Mouse (Mus musculus): ENCODE measurements around the gene Phlda1. TPM values are rescaled to one million over a fixed set of nuclear protein-coding genes. Genes with fewer than 3 reads are reported as not detected.

Phlda1 gene
- 18.1 and 23.2 TPM in 2 replicates for polyA plus RNA-seq (2015; fragmentation: Nextera tagmentation; extraction: Ambion mirVana)

GRCm38 (mm10) chr10:111506101-111506925, at the start of gene Phlda1:
TSS of gene Phlda1 (plus strand) at chr10:111506286.
- WGBS, result under 1% methylated on average over 80 of the region's 94 CpGs
- Histone ChIP-seq H3K4me3 (peak within 1 kb of the TSS; percentile 80), H3K9ac (peak within 1 kb of the TSS; percentile 91), H3K36me3 (ENCODE audit: poor library complexity, severe bottlenecking) (no peaks in the 10 kb centered on the region), H3K4me1 (peaks cover 21% of the 10 kb centered on the region), H3K9me3 (replicated peaks) (no peaks in the 10 kb centered on the region), H3K27ac (peak within 1 kb of the TSS; percentile 91), H3K27me3 (0 out of 2 replicates have a peak, but pooled peaks cover 3% of the 10 kb centered on the region), H3K4me2 (peak within 1 kb of the TSS; percentile 66)
- ATAC-seq, result peak; percentile 90

DNA sequence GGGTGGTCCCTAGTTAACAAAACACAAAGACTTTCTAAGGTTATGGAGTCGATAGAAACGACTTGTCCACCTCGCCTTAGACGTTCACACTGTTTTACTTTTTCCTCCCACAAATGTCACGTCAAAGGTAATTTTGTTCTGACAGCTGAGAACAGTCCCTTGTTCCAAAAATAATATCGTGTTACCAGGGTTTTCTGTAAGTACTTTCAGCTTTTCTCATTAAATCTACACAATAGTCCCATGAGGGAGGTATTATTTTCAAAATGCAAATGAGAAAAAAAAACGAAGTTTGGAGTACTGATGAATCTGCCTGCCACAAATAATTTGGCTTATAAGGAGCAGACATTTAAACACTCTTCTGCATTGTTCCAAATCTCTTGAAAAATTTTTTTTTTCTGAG, 48.0 kb upstream of the Phlda1 start:
- ATAC-seq, result no peak
- Histone ChIP-seq H3K4me2 (no peak overlapping the region), H3K9me3 (replicated peaks) (no peaks in the 10 kb centered on the region), H3K27me3 (no peaks in the 10 kb centered on the region), H3K36me3 (ENCODE audit: poor library complexity, severe bottlenecking) (no peaks in the 10 kb centered on the region), H3K27ac (no peak overlapping the region), H3K9ac (no peak overlapping the region), H3K4me3 (no peak overlapping the region), H3K4me1 (peaks cover 15% of the 10 kb centered on the region; the same call in 1 of the 2 replicates)
- WGBS, result 47% methylated on average over 7 of the region's 7 CpGs

DNA sequence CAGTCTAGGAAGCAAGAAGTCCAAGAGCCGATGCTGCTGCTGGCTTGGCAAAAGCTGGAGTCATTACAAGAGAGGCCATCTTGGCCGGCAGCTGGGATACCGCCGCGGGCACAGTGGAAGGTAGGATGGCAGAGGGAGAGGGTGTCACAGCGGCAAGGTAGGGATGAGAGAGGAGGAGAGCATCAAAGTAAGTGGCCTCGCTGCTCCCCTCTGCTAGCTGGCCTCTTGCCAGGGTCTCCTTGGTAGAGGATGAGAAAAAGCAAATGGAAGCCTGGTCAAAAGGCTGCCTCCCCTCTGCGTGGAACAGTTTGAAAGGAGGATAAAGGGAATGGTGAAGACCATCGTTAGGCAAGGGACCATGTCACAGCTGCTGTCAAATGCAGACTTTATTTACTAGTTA, 47.0 kb upstream of the Phlda1 start:
- no peak for ATAC-seq
- Histone ChIP-seq H3K36me3 (ENCODE audit: poor library complexity, severe bottlenecking) (no peaks in the 10 kb centered on the region), H3K27me3 (no peaks in the 10 kb centered on the region), H3K4me3 (no peak overlapping the region), H3K9me3 (replicated peaks) (no peaks in the 10 kb centered on the region), H3K27ac (no peak overlapping the region), H3K4me1 (peaks cover 15% of the 10 kb centered on the region; the same call in 1 of the 2 replicates), H3K4me2 (no peak overlapping the region), H3K9ac (no peak overlapping the region)
- 50% methylated on average over 9 of the region's 9 CpGs for WGBS

DNA sequence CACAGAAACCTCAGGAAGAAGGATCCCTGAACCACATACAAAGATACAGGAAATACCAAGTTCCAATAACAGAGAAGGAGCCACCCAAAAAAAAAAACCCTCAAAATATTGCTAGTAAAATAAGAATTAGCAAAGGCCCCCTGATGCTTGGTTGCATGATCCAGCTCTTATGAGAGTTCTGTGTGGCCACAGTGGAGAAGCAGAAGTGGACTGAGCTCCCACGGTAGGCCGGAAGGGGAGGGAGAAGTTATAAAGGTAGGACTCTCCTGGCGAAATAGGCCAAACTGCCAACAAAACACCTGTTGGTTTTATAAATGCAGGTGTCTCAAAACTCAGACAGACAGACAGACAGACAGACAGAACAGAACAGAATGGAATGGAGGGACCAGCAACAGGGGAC, 46.2 kb upstream of the Phlda1 start:
- H3K27me3 ChIP-seq, result no peaks in the 10 kb centered on the region
- H3K4me1 ChIP-seq, result peaks cover 15% of the 10 kb centered on the region; the same call in 1 of the 2 replicates
- no peaks in the 10 kb centered on the region for H3K9me3 ChIP-seq (replicated peaks)

DNA sequence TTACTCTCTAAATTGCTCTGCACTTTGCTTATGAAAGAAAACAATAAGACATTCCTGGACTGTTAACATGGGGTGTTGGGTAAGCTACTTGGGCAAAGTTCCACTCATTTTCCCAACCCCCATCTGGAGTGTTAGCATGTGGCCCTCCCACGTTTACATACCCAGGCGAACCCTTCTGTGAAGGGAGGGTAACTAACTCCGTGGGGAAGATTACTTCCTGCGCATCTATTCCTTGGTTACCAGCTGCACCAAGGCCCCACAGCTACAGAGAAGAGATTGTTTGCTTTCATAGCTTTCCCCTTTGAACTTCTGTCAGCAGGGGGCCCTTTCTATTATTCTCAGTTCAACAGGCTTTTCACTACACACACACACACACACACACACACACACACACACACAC, 45.7 kb upstream of the Phlda1 start:
- no peak for ATAC-seq
- Histone ChIP-seq H3K9me3 (replicated peaks) (no peaks in the 10 kb centered on the region), H3K27me3 (no peaks in the 10 kb centered on the region), H3K4me1 (peaks cover 15% of the 10 kb centered on the region; the same call in 1 of the 2 replicates), H3K9ac (no peak overlapping the region), H3K36me3 (ENCODE audit: poor library complexity, severe bottlenecking) (no peaks in the 10 kb centered on the region), H3K4me2 (no peak overlapping the region), H3K4me3 (no peak overlapping the region), H3K27ac (no peak overlapping the region)
- 8% methylated on average over 4 of the region's 4 CpGs for WGBS

More for the DNA sequence above, 46.2 kb upstream of the Phlda1 start:
- H3K4me3 ChIP-seq, result no peak overlapping the region
- no peak for ATAC-seq
- no peaks in the 10 kb centered on the region for H3K36me3 ChIP-seq (ENCODE audit: poor library complexity, severe bottlenecking)
- no peak overlapping the region for H3K4me2 ChIP-seq
- H3K27ac ChIP-seq, result no peak overlapping the region
- WGBS, result 83% methylated on average over 3 of the region's 3 CpGs
- H3K9ac ChIP-seq, result no peak overlapping the region

GRCm38 (mm10) chr10:111464833-111465232, 41.3 kb upstream of the Phlda1 start:
- Histone ChIP-seq H3K4me1 (peaks cover 7% of the 10 kb centered on the region; the same call in 1 of the 2 replicates), H3K4me3 (no peak overlapping the region), H3K9ac (no peak overlapping the region), H3K4me2 (no peak overlapping the region), H3K9me3 (replicated peaks) (no peaks in the 10 kb centered on the region), H3K36me3 (ENCODE audit: poor library complexity, severe bottlenecking) (no peaks in the 10 kb centered on the region), H3K27ac (no peak overlapping the region), H3K27me3 (no peaks in the 10 kb centered on the region)
- WGBS, result 92% methylated on average over 1 of the region's 1 CpGs
- no peak for ATAC-seq

DNA sequence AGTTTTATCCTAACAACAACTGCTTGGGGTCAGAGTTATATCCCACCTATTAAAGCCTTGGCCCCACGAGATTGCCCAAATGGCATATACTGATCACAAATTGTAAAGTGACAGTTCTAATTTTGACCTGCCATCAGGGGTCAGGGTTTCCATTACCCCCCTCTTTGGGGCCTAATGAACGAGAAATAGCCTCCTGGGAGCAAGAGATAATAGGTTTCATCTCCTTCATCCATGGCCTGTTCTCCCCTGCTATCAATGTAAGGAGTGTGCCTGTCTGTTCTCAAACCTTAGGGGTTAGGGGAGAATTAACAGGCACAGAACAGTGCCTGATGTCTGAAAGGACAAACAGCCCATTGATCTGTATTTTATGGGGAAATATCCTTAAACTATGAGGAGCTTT, 40.7 kb upstream of the Phlda1 start:
- H3K4me3 ChIP-seq, result no peak overlapping the region
- WGBS, result 53% methylated on average over 2 of the region's 2 CpGs
- H3K27me3 ChIP-seq, result no peaks in the 10 kb centered on the region
- no peaks in the 10 kb centered on the region for H3K9me3 ChIP-seq (replicated peaks)
- no peak overlapping the region for H3K9ac ChIP-seq
- H3K4me1 ChIP-seq, result peaks cover 1% of the 10 kb centered on the region; the same call in 1 of the 2 replicates
- no peak overlapping the region for H3K27ac ChIP-seq
- ATAC-seq, result no peak
- H3K4me2 ChIP-seq, result no peak overlapping the region
- no peaks in the 10 kb centered on the region for H3K36me3 ChIP-seq (ENCODE audit: poor library complexity, severe bottlenecking)

DNA sequence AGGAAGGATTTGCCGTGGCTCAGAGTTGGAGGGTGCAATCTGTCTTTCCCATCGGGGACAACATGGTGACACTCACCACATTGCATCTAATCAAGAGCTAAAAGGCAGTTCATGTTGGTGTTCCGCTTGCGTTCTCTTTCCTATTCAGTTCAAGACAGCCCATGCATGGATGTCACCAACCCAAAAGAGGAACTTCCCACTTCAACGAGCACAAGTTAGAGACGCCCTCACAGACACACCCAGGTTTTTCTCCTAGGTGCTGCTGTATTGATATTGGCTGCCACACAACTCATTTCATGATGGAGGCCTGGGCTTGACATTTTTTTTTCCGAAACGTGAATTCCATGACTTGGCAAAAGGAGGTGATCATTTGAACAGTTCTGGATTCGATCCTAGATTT, 34.9 kb upstream of the Phlda1 start:
- H3K4me3 ChIP-seq, result no peak overlapping the region
- no peaks in the 10 kb centered on the region for H3K36me3 ChIP-seq (ENCODE audit: poor library complexity, severe bottlenecking)
- WGBS, result 89% methylated on average over 9 of the region's 9 CpGs
- peaks cover 27% of the 10 kb centered on the region for H3K4me1 ChIP-seq
- H3K27ac ChIP-seq, result no peak overlapping the region
- no peak for ATAC-seq
- no peak overlapping the region for H3K9ac ChIP-seq
- H3K4me2 ChIP-seq, result no peak overlapping the region
- H3K27me3 ChIP-seq, result no peaks in the 10 kb centered on the region
- no peaks in the 10 kb centered on the region for H3K9me3 ChIP-seq (replicated peaks)

- no peaks in the 10 kb centered on the region for H3K27me3 ChIP-seq
- H3K36me3 ChIP-seq (ENCODE audit: poor library complexity, severe bottlenecking), result no peaks in the 10 kb centered on the region
- H3K9ac ChIP-seq, result peak within 1 kb of the TSS; percentile 99
- peak within 1 kb of the TSS; percentile 95 for H3K4me3 ChIP-seq
- under 1% methylated on average over 70 of the region's 80 CpGs for WGBS
- no peaks in the 10 kb centered on the region for H3K9me3 ChIP-seq (replicated peaks)
- H3K4me2 ChIP-seq, result peak within 1 kb of the TSS; percentile 71
- peak; percentile 100 for ATAC-seq
- H3K27ac ChIP-seq, result peak within 1 kb of the TSS; percentile 99
- H3K4me1 ChIP-seq, result peaks cover 42% of the 10 kb centered on the region
These were observed 33.2 kb upstream of the Phlda1 start, which contains the start of gene Nap1l1 for GRCm38 (mm10) chr10:111472686-111473510. TSS of gene Nap1l1 (plus strand) at chr10:111473223.

- H3K9ac ChIP-seq, result peak overlapping the region; percentile 99
- WGBS, result under 1% methylated on average over 50 of the region's 58 CpGs
- peak overlapping the region; percentile 95 for H3K4me3 ChIP-seq
- ATAC-seq, result peak; percentile 69
- peaks cover 44% of the 10 kb centered on the region for H3K4me1 ChIP-seq
- H3K27ac ChIP-seq, result peak overlapping the region; percentile 99
- no peaks in the 10 kb centered on the region for H3K27me3 ChIP-seq
- H3K4me2 ChIP-seq, result peak overlapping the region; percentile 71
- H3K36me3 ChIP-seq (ENCODE audit: poor library complexity, severe bottlenecking), result no peaks in the 10 kb centered on the region
- H3K9me3 ChIP-seq (replicated peaks), result no peaks in the 10 kb centered on the region
These were observed 32.3 kb upstream of the Phlda1 start for GRCm38 (mm10) chr10:111473511-111474371.

DNA sequence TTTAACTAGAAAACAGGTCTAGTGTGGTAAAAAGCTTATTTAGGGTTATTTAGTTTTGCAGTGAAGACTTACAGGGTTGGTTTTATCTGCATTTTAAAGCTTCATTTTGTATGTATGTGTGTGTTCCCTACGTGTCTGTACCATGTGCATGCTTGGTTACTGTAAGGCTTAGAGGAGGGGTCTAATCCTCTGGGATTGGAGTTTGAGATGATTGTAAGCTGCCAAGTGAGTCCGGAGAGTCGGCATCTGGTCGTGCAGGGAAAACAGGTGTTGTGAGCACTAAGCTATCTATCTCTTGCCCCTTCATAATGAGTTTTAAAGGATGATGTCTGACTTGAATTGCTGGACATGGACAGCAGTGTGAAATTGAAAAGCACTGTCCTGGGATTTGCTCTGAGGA, 29.8 kb upstream of the Phlda1 start:
- Histone ChIP-seq H3K27me3 (no peaks in the 10 kb centered on the region), H3K4me2 (peak overlapping the region; percentile 33), H3K9me3 (replicated peaks) (no peaks in the 10 kb centered on the region), H3K27ac (no peak overlapping the region), H3K36me3 (ENCODE audit: poor library complexity, severe bottlenecking) (peaks cover 4% of the 10 kb centered on the region), H3K4me3 (peak overlapping the region; percentile 14; the same call in 1 of the 2 replicates), H3K4me1 (peaks cover 56% of the 10 kb centered on the region), H3K9ac (no peak overlapping the region)
- 53% methylated on average over 4 of the region's 4 CpGs for whole genome bisulfite sequencing
- ATAC-seq, result no peak
